Comparison of ENCODE assay signal across 10 mouse cellular contexts in the genomic region with DNA sequence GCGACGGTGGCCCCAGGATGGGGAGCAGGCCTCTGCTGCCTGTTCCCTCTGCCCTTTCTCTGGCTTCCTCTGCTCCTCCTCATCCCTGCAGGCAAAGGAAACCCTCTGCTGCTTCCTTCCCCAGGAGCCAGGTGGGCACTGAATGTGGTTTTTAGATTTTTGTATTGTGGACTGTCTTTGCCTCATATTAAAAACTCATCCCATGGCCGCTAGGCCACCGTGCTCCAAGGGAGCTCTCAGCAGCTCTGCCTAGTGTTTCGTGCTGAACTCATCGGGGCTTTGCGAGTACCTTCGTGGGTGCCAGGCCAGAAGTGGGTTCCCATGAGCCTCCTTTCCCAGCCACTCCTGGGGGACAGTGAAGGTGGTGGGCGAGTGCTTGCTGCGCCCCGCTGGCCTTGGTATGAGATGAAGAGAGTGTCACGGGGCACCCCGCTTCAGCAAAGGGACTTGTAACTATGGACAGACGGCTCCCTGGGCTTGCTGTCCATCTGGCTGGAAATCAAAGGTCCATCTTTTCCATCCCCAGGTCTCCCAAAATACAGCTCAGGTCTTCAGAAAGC. TPM values are rescaled to one million over a fixed set of nuclear protein-coding genes. Genes with fewer than 3 reads are reported as not detected.
DNase-seq lines count a peak whose midpoint lies in the region; ATAC-seq lines count a peak whose summit lies in the region.
"Had no signal": no experiment of that assay in that cellular context is flagged by ENCODE, and none has a peak within 500 bp of the region (broad histone marks: within the 10 kb centered on the region; RNA-seq: fewer than 3 reads in every experiment).

No protein-coding gene starts in this region.

- H3K36me3 ChIP-seq in heart, embryonic 13.5 days, result peaks cover 74% of the 10 kb centered on the region
- H3K36me3 ChIP-seq in embryonic facial prominence, embryonic 10.5 days (replicated peaks), result peaks cover 84% of the 10 kb centered on the region
- peaks cover 64% of the 10 kb centered on the region for H3K36me3 ChIP-seq in limb, embryonic 13.5 days

- WGBS in heart, embryonic 13.5 days, result 87% methylated on average over 14 of the region's 14 CpGs
- WGBS in embryonic facial prominence, embryonic 10.5 days, result 87% methylated on average over 14 of the region's 14 CpGs
- WGBS in limb, embryonic 13.5 days, result 84% methylated on average over 14 of the region's 14 CpGs

- no peak overlapping the region for H3K4me2 ChIP-seq in heart, embryonic 13.5 days
- no peak overlapping the region for H3K4me2 ChIP-seq in limb, embryonic 13.5 days (replicated peaks)
- H3K4me2 ChIP-seq: liver, embryonic 13.5 days had no signal

- DNase-seq in heart, adult 8-10 months (ENCODE audit: low spot score), result no peak
- no peak for DNase-seq in embryonic facial prominence, embryonic 10.5 days (ENCODE audit: low spot score)
- DNase-seq in right cerebral cortex, postnatal 4 days, result no peak
- DNase-seq: liver, embryonic 13.5 days; right cerebral cortex, postnatal 25 days had no signal

- H3K27ac ChIP-seq in heart, embryonic 13.5 days (replicated peaks), result peak overlapping the region; percentile 92
- peak overlapping the region; percentile 99 for H3K27ac ChIP-seq in brown adipose tissue, adult 24 weeks (replicated peaks; ENCODE audit: low read depth, low read length)
- H3K27ac ChIP-seq in embryonic facial prominence, embryonic 10.5 days (replicated peaks), result peak overlapping the region; percentile 94
- peak overlapping the region; percentile 96 for H3K27ac ChIP-seq in limb, embryonic 13.5 days
- H3K27ac ChIP-seq: liver, embryonic 13.5 days had no signal

- no peaks in the 10 kb centered on the region for H3K27me3 ChIP-seq in heart, embryonic 13.5 days (replicated peaks)
- no peaks in the 10 kb centered on the region for H3K27me3 ChIP-seq in embryonic facial prominence, embryonic 10.5 days (replicated peaks; ENCODE audit: low read depth, poor library complexity, severe bottlenecking)
- no peaks in the 10 kb centered on the region for H3K27me3 ChIP-seq in limb, embryonic 13.5 days
- H3K27me3 ChIP-seq: CH12.LX; liver, embryonic 13.5 days had no signal

- H3K9ac ChIP-seq in heart, embryonic 13.5 days, result 0 out of 2 replicates have a peak overlapping the region, but pooled peaks have one; percentile 56
- H3K9ac ChIP-seq in limb, embryonic 13.5 days, result peak overlapping the region; percentile 43
- H3K9ac ChIP-seq: liver, embryonic 13.5 days had no signal

- H3K9me3 ChIP-seq in heart, embryonic 13.5 days, result no peaks in the 10 kb centered on the region
- H3K9me3 ChIP-seq in embryonic facial prominence, embryonic 10.5 days, result peaks cover 2% of the 10 kb centered on the region; the same call in 1 of the 2 replicates
- no peaks in the 10 kb centered on the region for H3K9me3 ChIP-seq in limb, embryonic 13.5 days
- H3K9me3 ChIP-seq: liver, embryonic 13.5 days had no signal

- no peak for ATAC-seq in heart, embryonic 13.5 days (ENCODE audit: extremely low read depth, insufficient number of reproducible peaks, low FRiP score, low TSS enrichment)
- no peak for ATAC-seq in limb, embryonic 13.5 days (ENCODE audit: low FRiP score, low read depth)
- ATAC-seq in inflammation-experienced regulatory T-cells, adult 6 months, result no peak

- H3K4me1 ChIP-seq in heart, embryonic 13.5 days, result peaks cover 33% of the 10 kb centered on the region
- H3K4me1 ChIP-seq in brown adipose tissue, adult 24 weeks (ENCODE audit: control insufficient read depth, insufficient read depth, insufficient read length, low read length), result peaks cover 30% of the 10 kb centered on the region
- H3K4me1 ChIP-seq in embryonic facial prominence, embryonic 10.5 days, result peaks cover 51% of the 10 kb centered on the region
- peaks cover 52% of the 10 kb centered on the region for H3K4me1 ChIP-seq in limb, embryonic 13.5 days

- H3K4me3 ChIP-seq in heart, embryonic 13.5 days, result no peak overlapping the region
- no peak overlapping the region for H3K4me3 ChIP-seq in brown adipose tissue, adult 24 weeks (ENCODE audit: insufficient read depth, low read depth, low read length)
- no peak overlapping the region for H3K4me3 ChIP-seq in embryonic facial prominence, embryonic 10.5 days
- no peak overlapping the region for H3K4me3 ChIP-seq in limb, embryonic 13.5 days
- H3K4me3 ChIP-seq: liver, embryonic 13.5 days had no signal

RNA-seq across cellular contexts. Expression of gene Mcts2, which starts 18.1 kb away (rescaled TPM):
- polyA plus RNA-seq in heart, embryonic 13.5 days (2015; fragmentation: Nextera tagmentation; extraction: Ambion mirVana), result 23.0 and 25.3 TPM in 2 replicates
- 10 to 100 TPM; 15.0 to 19.6 (median 16.6) TPM for total RNA-seq in heart, adult 8-10 months (2022)
- 42.0 and 42.5 TPM in 2 replicates for polyA plus RNA-seq in brown adipose tissue, adult 24 weeks (2012; ENCODE audit: insufficient read depth, insufficient read length, missing spikeins)
- polyA plus RNA-seq in embryonic facial prominence, embryonic 10.5 days (2016; fragmentation: Nextera tagmentation; extraction: Ambion mirVana), result 37.6 and 40.2 TPM in 2 replicates
- polyA plus RNA-seq in limb, embryonic 13.5 days (2015; fragmentation: Nextera tagmentation; extraction: Ambion mirVana), result 29.2 and 30.0 TPM in 2 replicates
- polyA plus RNA-seq in inflammation-experienced regulatory T-cells, adult 6 months (2017; shearing (Covaris generic)), result 1 to 10 TPM; 2.4 to 3.7 (median 2.5) TPM

RNA-seq across cellular contexts. Expression of gene Id1, which starts 31.2 kb away (rescaled TPM):
- 56.7 and 58.8 TPM in 2 replicates for polyA plus RNA-seq in heart, embryonic 13.5 days (2015; fragmentation: Nextera tagmentation; extraction: Ambion mirVana)
- 10 to 100 TPM; 43.3 to 63.6 (median 58.4) TPM for total RNA-seq in heart, adult 8-10 months (2022)
- polyA plus RNA-seq in brown adipose tissue, adult 24 weeks (2012; ENCODE audit: insufficient read depth, insufficient read length, missing spikeins), result 48.0 and 59.8 TPM in 2 replicates
- polyA plus RNA-seq in embryonic facial prominence, embryonic 10.5 days (2016; fragmentation: Nextera tagmentation; extraction: Ambion mirVana), result 161 and 182 TPM in 2 replicates
- 232 and 236 TPM in 2 replicates for polyA plus RNA-seq in limb, embryonic 13.5 days (2015; fragmentation: Nextera tagmentation; extraction: Ambion mirVana)
- under 1 TPM in 1 of 3 experiments, not detected in 2; 0.91 TPM for polyA plus RNA-seq in inflammation-experienced regulatory T-cells, adult 6 months (2017; shearing (Covaris generic))

RNA-seq across cellular contexts. Expression of gene H13, which starts 35.6 kb away (rescaled TPM):
- 81.9 and 84.7 TPM in 2 replicates for polyA plus RNA-seq in heart, embryonic 13.5 days (2015; fragmentation: Nextera tagmentation; extraction: Ambion mirVana)
- 10 to 100 TPM; 34.4 to 36.3 (median 35.1) TPM for total RNA-seq in heart, adult 8-10 months (2022)
- polyA plus RNA-seq in brown adipose tissue, adult 24 weeks (2012; ENCODE audit: insufficient read depth, insufficient read length, missing spikeins), result 54.9 and 59.2 TPM in 2 replicates
- 102 and 110 TPM in 2 replicates for polyA plus RNA-seq in embryonic facial prominence, embryonic 10.5 days (2016; fragmentation: Nextera tagmentation; extraction: Ambion mirVana)
- polyA plus RNA-seq in limb, embryonic 13.5 days (2015; fragmentation: Nextera tagmentation; extraction: Ambion mirVana), result 156 and 159 TPM in 2 replicates
- 10 to 100 TPM; 61.6 to 72.9 (median 72.1) TPM for polyA plus RNA-seq in inflammation-experienced regulatory T-cells, adult 6 months (2017; shearing (Covaris generic))

RNA-seq across cellular contexts. Expression of gene Cox4i2, which starts 49.1 kb away (rescaled TPM):
- 11.8 and 13.4 TPM in 2 replicates for polyA plus RNA-seq in heart, embryonic 13.5 days (2015; fragmentation: Nextera tagmentation; extraction: Ambion mirVana)
- total RNA-seq in heart, adult 8-10 months (2022), result 10 to 100 TPM; 10.3 to 16.2 (median 12.4) TPM
- polyA plus RNA-seq in brown adipose tissue, adult 24 weeks (2012; ENCODE audit: insufficient read depth, insufficient read length, missing spikeins), result 6.3 and 8.7 TPM in 2 replicates
- polyA plus RNA-seq in embryonic facial prominence, embryonic 10.5 days (2016; fragmentation: Nextera tagmentation; extraction: Ambion mirVana), result 9.9 and 10.1 TPM in 2 replicates
- polyA plus RNA-seq in limb, embryonic 13.5 days (2015; fragmentation: Nextera tagmentation; extraction: Ambion mirVana), result 32.0 and 34.4 TPM in 2 replicates
- polyA plus RNA-seq in inflammation-experienced regulatory T-cells, adult 6 months (2017; shearing (Covaris generic)), result not detected
- total RNA-seq: CH12.LX had no signal

Comparison
In these comparisons a context has a peak if more than half of its experiments do, and no peak if none do; other contexts are left out.
1. RNA of gene Id1, which starts 31.2 kb away (polyA plus RNA-seq): 232 to 236 TPM in limb, embryonic 13.5 days, 161 to 182 TPM in embryonic facial prominence, embryonic 10.5 days, 48.0 to 59.8 TPM in brown adipose tissue, adult 24 weeks and 56.7 to 58.8 TPM in heart, embryonic 13.5 days; 0.91 TPM in inflammation-experienced regulatory T-cells, adult 6 months; every median in the first group is over 10 times any median in the second.
2. Peak in every context shown above with its lines, with median percentiles within 50 percentile points of each other: H3K27ac ChIP-seq.